Mouse (Mus musculus): Measurements from ENCODE around the gene Gm49450.
"Not testable (repeated sequence)": the region's sequence is repeated elsewhere in the genome, so short reads cannot be mapped to it uniquely, and the experiment has no call there.

Gene Gm49450

GRCm38 (mm10) chr15:98923031-98923537 is 30.3 kb downstream of the Gm49450 start:
- DNase-seq (ENCODE audit: low spot score) = no peak

GRCm38 (mm10) chr15:98922581-98922980 is 30.8 kb downstream of the Gm49450 start:
- DNase-seq (ENCODE audit: low spot score) = no peak

GRCm38 (mm10) chr15:98921510-98921909 is 31.8 kb downstream of the Gm49450 start:
- no peak for DNase-seq (ENCODE audit: low spot score)

GRCm38 (mm10) chr15:98918499-98918895 is 34.9 kb downstream of the Gm49450 start:
- DNase-seq (ENCODE audit: low spot score) = not testable (repeated sequence)

DNA sequence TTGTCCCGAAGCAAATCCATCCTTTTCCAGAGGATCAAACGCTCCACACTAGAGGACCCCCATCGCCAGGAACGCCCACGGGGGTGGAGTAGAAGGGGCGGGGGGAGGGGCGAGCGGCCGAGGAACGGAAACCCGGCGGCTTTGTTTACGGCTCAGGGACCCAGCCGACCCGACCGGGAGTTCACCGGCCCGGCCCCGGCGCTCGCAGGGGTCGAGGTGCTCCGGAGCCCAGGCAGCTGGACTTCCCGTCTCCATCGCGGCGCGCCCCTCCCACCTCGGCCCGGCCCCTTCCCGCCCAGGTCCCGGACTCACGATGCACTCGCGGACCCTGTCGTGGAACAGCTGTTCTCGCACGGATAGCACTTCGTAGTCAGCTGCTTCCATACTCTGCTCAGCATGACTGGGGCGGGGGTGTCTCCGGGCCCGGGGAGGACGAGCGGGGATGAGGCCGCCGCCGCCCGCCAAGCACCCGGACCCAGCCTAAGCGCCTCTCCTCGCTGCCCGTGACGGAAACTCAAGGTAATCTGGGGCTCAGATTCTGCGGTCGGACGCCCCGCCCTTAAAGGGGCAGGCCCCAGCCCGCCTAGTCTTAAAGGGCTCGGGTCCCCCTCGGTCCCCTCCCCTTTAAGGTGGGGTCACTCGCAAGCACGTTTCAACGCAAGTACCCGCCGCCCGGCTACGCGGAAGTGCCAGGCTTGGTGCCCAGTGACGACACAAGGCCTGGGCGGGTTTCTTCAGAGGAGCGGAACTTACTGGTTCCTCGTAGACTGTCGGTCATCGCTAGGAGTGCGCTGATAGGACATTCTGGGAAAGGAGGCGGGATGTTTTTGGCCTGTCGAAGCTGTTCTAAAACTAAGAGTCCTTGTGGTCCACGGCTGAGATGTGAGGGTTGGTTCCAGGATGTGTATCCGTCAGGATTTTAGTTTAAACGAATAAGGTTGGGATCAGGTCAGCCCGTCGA is 35.5 kb downstream of the Gm49450 start, which contains the start of gene Lmbr1l:
TSS of gene Lmbr1l (minus strand) at position 694 of the 961 bp plus-strand sequence.
- peak; percentile 99 for DNase-seq (ENCODE audit: low spot score)

- peak; percentile 18 for DNase-seq (ENCODE audit: low spot score)
Observed at GRCm38 (mm10) chr15:98917091-98917490, 36.3 kb downstream of the Gm49450 start.

DNA sequence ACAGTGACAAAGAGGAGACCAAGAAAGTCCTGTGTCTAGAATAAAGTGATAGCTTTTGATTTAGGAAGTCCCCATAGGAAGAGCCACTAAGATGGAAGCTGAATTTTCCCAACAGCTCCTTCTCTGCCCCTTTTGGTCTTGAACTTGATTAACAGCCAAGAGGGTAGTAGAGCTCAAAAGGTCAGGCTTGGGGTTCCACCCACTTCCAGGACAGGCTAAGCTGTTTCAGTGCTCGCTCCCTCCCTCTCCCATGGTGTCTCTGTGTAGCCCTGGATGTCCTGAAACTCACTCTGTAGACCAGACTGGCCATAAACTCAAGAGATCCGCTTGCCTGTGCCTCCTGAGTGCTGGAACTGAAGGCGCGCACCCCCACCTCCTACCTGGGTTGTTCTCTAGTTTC is 37.3 kb downstream of the Gm49450 start:
- no peak for DNase-seq (ENCODE audit: low spot score)

- DNase-seq (ENCODE audit: low spot score) = no peak
Observed at GRCm38 (mm10) chr15:98914903-98915302, 38.4 kb downstream of the Gm49450 start.

GRCm38 (mm10) chr15:98904692-98905091 is 48.7 kb downstream of the Gm49450 start:
- no peak for DNase-seq (ENCODE audit: low spot score)

DNA sequence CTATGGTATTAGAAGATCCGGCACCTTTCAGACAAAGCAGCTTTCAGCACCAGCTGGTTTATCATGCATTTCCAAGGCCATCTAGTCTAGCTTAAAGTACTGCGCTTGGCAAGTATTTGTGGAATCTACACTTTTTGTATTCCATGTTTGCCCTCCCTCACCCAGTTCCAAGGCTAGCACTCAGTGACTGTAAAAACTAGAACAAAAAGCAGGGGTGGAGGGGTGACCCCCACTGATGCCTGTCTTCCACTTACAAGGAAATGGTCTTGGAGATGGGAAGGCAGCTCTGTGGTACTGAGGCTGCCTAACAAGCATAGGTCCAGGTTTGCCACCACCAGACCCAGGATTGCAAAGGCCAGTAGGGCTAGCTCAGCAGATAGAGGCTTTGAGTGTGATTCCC is 50.8 kb downstream of the Gm49450 start:
- no peak for DNase-seq (ENCODE audit: low spot score)

DNA sequence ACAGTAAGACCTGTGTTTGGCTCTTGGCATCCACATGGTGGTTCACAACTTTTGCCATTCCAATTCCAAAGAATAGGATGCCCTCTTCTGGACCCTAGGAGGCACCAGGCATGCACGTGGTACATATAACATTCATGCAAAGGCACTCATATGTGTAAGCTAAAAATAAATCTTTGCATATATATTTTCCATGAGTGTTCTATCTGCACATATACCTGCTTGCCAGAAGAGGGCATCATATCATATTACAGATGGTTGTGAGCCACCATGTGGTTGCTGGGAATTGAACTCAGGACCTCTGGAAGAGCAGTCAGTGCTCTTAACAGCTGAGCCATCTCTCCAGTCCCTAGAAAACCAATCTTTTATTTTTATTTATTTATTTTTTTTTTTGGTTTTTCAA is 51.8 kb downstream of the Gm49450 start:
- no peak for DNase-seq (ENCODE audit: low spot score)

- no peak for DNase-seq (ENCODE audit: low spot score)
Observed at GRCm38 (mm10) chr15:98897928-98898800, 55.2 kb downstream of the Gm49450 start, which contains the start of gene Dhh. TSS of gene Dhh (minus strand) at chr15:98898540.

DNA sequence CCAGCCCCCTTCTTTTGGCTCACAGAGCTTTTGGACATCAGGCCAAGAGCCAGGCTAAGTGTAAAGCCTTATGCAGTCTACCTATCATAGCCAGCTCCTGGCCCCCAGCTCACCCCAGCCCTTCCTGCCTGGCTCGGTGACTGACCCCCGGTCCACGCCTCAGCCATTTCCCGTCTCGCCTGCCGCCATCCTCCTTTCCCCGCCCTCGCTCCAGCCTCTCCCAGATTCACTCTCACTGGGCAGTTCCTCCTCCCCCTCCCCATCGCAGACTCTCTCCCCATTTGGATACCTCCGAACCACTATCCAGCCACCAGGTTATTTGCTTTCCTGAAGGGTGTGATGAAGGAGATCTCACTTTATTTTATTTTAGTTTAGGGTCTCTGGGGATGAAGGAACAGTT is 55.9 kb downstream of the Gm49450 start:
- no peak for DNase-seq (ENCODE audit: low spot score)

DNA sequence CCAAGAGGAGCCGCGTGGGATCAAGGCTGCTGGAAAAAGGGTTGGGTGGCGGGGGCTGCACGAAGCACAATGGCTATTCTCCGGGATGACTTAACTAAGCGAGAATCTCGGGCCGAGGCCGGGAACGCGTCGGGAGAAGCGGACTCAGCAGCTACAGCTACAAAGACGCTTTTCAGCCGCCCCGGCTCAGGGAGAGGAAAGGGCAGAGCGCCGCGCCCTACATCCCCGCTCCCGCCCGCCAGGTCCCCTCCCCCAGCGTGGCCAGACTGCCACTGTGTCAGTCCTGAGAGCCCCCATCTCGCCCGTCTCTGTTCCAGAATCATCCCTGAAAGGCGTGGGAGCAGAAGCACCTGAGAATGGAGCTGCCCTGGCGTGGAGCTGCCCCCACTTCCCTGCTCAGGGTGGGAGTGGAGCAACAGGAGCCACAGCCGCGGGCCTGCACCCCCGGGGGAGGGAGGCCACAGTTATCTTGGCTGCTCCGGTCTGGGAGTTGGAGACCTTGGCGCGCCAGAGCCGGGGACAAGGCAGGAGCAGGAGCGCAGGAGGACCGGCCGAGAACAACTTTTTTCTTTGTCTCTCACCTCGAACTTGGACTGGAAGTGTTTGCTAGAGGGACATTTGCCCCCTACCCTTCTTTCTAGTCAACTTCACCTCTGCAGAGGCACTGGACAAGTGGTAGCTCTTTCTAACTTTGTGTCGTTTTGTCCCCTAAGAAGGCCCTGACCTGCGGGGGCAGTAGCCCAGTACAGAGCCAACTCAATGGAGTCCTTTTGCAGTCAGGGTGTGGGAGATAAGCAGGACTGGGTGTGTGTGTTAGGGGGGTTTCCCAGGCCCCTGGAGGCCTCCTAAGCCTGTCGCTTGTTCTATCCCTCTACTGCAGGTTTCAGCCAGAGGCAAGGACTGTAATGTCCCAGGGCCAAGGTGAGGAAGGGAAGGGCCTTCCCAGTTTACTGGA is 57.4 kb downstream of the Gm49450 start:
- no peak for DNase-seq (ENCODE audit: low spot score)

DNA sequence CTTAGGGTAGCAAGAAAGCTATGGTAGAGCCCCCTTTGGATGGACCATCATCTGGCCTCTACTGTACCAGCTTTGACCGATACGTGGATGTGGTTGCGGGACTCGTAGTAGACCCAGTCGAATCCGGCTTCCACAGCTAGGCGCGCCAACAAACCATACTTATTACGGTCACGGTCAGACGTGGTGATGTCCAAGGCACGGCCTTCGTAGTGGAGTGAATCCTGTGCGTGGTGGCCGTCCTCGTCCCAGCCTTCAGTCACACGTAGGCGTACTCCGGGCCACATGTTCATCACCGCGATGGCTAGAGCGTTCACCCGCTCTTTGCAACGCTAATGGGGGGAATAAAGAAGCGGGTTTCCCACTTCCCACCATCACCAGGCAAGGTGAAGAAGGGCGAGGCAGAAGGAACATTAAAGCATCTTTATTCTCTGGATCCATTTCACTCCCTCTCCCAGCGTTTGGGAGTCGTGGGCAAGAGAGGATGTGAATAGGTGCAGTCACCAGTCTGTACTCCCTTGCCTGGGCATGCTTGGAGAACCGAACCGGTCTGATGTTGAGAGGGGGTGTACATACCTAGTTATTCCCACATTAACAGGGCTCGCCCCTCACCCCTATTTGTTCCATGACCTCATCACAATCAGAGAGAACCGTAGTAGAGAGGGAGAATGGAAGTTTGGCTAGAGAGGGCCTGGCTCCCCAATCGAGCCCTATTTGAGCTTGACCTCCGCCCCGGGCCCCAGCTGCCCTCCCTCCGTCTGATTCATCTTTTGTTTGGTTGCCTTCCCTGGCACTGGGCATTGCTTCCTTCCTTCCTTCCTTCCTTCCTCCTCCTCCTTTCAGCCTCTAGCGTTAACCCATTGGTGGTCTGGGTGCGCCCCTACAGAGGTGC is 58.4 kb downstream of the Gm49450 start:
- DNase-seq (ENCODE audit: low spot score) = no peak

- peak; percentile 35 for DNase-seq (ENCODE audit: low spot score)
Observed at GRCm38 (mm10) chr15:98893940-98894745, 59.2 kb downstream of the Gm49450 start, which contains the start of gene Rhebl1. TSS of gene Rhebl1 (minus strand) at chr15:98894540.

DNA sequence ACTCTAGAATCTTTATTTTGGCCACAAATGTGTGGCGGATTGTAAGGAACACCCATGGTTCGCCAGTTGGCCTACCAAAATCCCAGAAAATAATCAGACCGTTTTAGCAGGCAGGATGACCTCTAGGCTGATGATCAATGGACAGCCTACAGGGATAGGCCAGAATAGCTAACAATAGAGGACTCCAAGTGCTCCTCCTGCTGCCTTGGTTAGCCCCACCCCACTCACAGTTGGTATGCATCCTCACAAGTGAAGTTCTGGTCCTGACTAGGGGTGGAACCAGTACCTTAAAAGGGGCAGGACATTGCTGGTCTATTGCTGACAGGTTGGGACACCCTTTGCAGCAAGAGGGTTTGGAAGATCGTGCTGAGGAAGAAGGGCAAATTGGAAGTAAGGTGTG is 60.3 kb downstream of the Gm49450 start:
- no peak for DNase-seq (ENCODE audit: low spot score)

DNA sequence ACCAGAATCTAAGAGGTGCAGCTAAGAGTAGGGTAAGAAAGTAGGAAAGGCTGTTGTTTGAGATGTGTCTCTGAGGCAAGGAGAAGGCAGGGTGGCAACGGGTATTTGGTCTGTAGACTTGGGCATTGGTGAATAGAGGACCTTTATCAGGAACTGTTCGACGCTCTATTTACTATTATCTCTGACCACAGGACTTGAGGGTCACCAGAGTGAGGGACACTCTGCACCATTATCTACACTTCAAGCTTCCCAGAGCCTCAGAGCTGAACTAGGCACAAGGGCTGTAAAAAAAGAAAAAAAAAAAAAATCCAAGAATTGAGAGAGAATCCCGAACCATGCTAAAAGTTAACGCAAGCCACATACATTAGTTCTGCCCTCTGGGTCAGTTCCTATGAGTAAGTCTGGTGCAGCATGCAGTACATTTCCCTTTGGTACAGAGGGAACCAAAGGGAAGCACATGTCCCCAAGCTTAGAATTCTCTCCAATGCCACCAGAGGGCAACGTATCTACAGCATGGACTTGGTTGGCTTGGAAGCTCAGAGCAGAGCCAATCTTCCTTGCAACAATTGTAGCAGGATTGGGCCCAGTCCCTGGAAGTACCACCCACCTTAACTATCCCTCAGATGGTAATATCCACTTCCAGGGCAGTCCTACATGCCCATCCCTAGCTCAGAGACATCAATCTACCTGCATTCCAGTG is 61.3 kb downstream of the Gm49450 start:
- DNase-seq (ENCODE audit: low spot score) = peak; percentile 82

Data from layer of hippocampus, adult 11-12 months (tissue).